Mouse (Mus musculus): Measurements from ENCODE around the gene Rcl1. TPM values are rescaled to one million over a fixed set of nuclear protein-coding genes. Genes with fewer than 3 reads are reported as not detected.

Gene Rcl1
- polyA plus RNA-seq (2012; rRNA removed): 20.6 and 21.5 TPM in 2 replicates

GRCm38 (mm10) chr19:29100874-29101542 is at the start of gene Rcl1:
Gene Rcl1, plus strand, starts transcription at chr19:29101375.
- peak; percentile 88 for DNase-seq (ENCODE audit: low spot score)

- no peak for DNase-seq (ENCODE audit: low spot score)
Measured at GRCm38 (mm10) chr19:29052786-29053185, 48.4 kb upstream of the Rcl1 start.

- no peak for DNase-seq (ENCODE audit: low spot score)
Measured at GRCm38 (mm10) chr19:29054594-29054993, 46.6 kb upstream of the Rcl1 start.

GRCm38 (mm10) chr19:29055469-29055868 is 45.7 kb upstream of the Rcl1 start:
- no peak for DNase-seq (ENCODE audit: low spot score)

- DNase-seq (ENCODE audit: low spot score): no peak
Measured at GRCm38 (mm10) chr19:29058741-29059140, 42.4 kb upstream of the Rcl1 start.

- DNase-seq (ENCODE audit: low spot score): no peak
Measured at GRCm38 (mm10) chr19:29059688-29060087, 41.5 kb upstream of the Rcl1 start.

GRCm38 (mm10) chr19:29060299-29060698 is 40.9 kb upstream of the Rcl1 start:
- DNase-seq (ENCODE audit: low spot score): no peak

GRCm38 (mm10) chr19:29063009-29063408 is 38.2 kb upstream of the Rcl1 start:
- no peak for DNase-seq (ENCODE audit: low spot score)

- DNase-seq (ENCODE audit: low spot score): peak; percentile 87
Measured at GRCm38 (mm10) chr19:29063577-29064363, 37.4 kb upstream of the Rcl1 start.

- no peak for DNase-seq (ENCODE audit: low spot score)
Measured at GRCm38 (mm10) chr19:29064451-29065102, 36.6 kb upstream of the Rcl1 start.

GRCm38 (mm10) chr19:29066981-29067471 is 34.1 kb upstream of the Rcl1 start:
- DNase-seq (ENCODE audit: low spot score): no peak

GRCm38 (mm10) chr19:29069195-29069594 is 32.0 kb upstream of the Rcl1 start:
- no peak for DNase-seq (ENCODE audit: low spot score)

- DNase-seq (ENCODE audit: low spot score): no peak
Measured at GRCm38 (mm10) chr19:29074802-29075201, 26.4 kb upstream of the Rcl1 start.

GRCm38 (mm10) chr19:29088628-29089027 is 12.5 kb upstream of the Rcl1 start:
- DNase-seq (ENCODE audit: low spot score): no peak

GRCm38 (mm10) chr19:29092194-29092593 is 9.0 kb upstream of the Rcl1 start:
- no peak for DNase-seq (ENCODE audit: low spot score)

- DNase-seq (ENCODE audit: low spot score): no peak
Measured at GRCm38 (mm10) chr19:29099106-29099505, 2.1 kb upstream of the Rcl1 start.

GRCm38 (mm10) chr19:29099596-29099995 is 1.6 kb upstream of the Rcl1 start:
- DNase-seq (ENCODE audit: low spot score): no peak

- no peak for DNase-seq (ENCODE audit: low spot score)
Measured at GRCm38 (mm10) chr19:29100261-29100660, 914 bp upstream of the Rcl1 start.

- no peak for DNase-seq (ENCODE audit: low spot score)
Measured at GRCm38 (mm10) chr19:29101591-29101990, 416 bp downstream of the Rcl1 start.

- no peak for DNase-seq (ENCODE audit: low spot score)
Measured at GRCm38 (mm10) chr19:29102098-29102497, 923 bp downstream of the Rcl1 start.

- DNase-seq (ENCODE audit: low spot score): no peak
Measured at GRCm38 (mm10) chr19:29105816-29106215, 4.6 kb downstream of the Rcl1 start.

- DNase-seq (ENCODE audit: low spot score): no peak
Measured at GRCm38 (mm10) chr19:29106261-29106660, 5.1 kb downstream of the Rcl1 start.

- no peak for DNase-seq (ENCODE audit: low spot score)
Measured at GRCm38 (mm10) chr19:29112662-29113061, 11.5 kb downstream of the Rcl1 start.

Data from urinary bladder, adult 2 months (tissue).